Mouse (Mus musculus) heart, adult 2 months (tissue): ENCODE data around the gene Prrx2. TPM values are rescaled to one million over a fixed set of nuclear protein-coding genes. Genes with fewer than 3 reads are reported as not detected.
A peak's percentile ranks its signal among the peaks of the same experiment; 100 is the strongest.

Experiments
- DNase-seq, 2 experiments: peaks; one replicate each; pipeline ENCODE4 v3.0.0; 2021
- H3K27ac ChIP-seq: fragments of 200-600 bp; 2 replicates; pipeline ENCODE4 v1.8.1; 2022
- H3K27me3 ChIP-seq: fragments of 200-500 bp; 2 replicates; pipeline ENCODE4 v1.6.1; 2012; ENCODE audit warnings: mild to moderate bottlenecking, low read length, inconsistent platforms, mixed read lengths; ENCODE audit not compliant: control insufficient read depth, insufficient read depth
- H3K36me3 ChIP-seq: fragments of 200-500 bp; 2 replicates; pipeline ENCODE4 v1.6.1; 2012; ENCODE audit warnings: low read length, inconsistent platforms; ENCODE audit not compliant: control insufficient read depth, insufficient read depth
- H3K4me1 ChIP-seq: fragments of 200-500 bp; 2 replicates; pipeline ENCODE4 v1.6.1; 2011; ENCODE audit warnings: low read length; ENCODE audit not compliant: control insufficient read depth, insufficient read depth
- H3K4me3 ChIP-seq: fragments of 200-600 bp; 2 replicates; pipeline ENCODE4 v1.8.1; 2022
- H3K79me2 ChIP-seq: fragments of 200-500 bp; replicated peaks from 2 replicates; pipeline ENCODE4 v1.6.1; 2012; ENCODE audit warnings: mild to moderate bottlenecking, inconsistent platforms, low read length, moderate library complexity, mixed read lengths; ENCODE audit not compliant: control insufficient read depth, insufficient read depth
- H3K9ac ChIP-seq: fragments of 200-500 bp; 2 replicates; pipeline ENCODE4 v1.6.1; 2012; ENCODE audit warnings: low read depth, mild to moderate bottlenecking, control low read depth, inconsistent platforms, low read length, mixed read lengths
- CTCF ChIP-seq: fragments of 200-600 bp; IDR thresholded peaks from 2 replicates; pipeline ENCODE4 v1.8.1; 2022; ENCODE audit warnings: antibody characterized with exemption, mild to moderate bottlenecking, moderate library complexity
- EP300 ChIP-seq: fragments of 200-500 bp; IDR thresholded peaks from 2 replicates; pipeline ENCODE4 v1.6.1; 2011; ENCODE audit warnings: low read depth, low read length, control low read depth; ENCODE audit not compliant: insufficient read depth
- POLR2A ChIP-seq: fragments of 200-500 bp; IDR thresholded peaks from 2 replicates; pipeline ENCODE4 v1.6.1; 2011; ENCODE audit warnings: mild to moderate bottlenecking, low read depth, low read length, control low read depth; ENCODE audit not compliant: insufficient read depth
- WGBS: fragments of 180-500 bp; shearing (Covaris S2); methylation state at CpG from one replicate; pipeline ENCODE4 v1.1.7; 2018; 5-methylcytosine and 5-hydroxymethylcytosine counted together
- intact Hi-C: fragments of 180-260 bp; cut with DNase I; formaldehyde crosslinking; loops from one replicate; pipeline ENCODE4 v1.15.1; 2025
- polyA plus RNA-seq: library from polyadenylated mRNA; depleted of rRNA; stranded (reverse); fragments of >200 nt; gene quantifications from 2 replicates; pipeline ENCODE4 v1.2.3, GENCODE M21; 2012
- total RNA-seq, 2 experiments: library from RNA; stranded (reverse); gene quantifications; 2 replicates each; pipeline ENCODE4 v1.2.3; 2021

Prrx2 gene
- total and polyA plus RNA-seq, 3 experiments, result 0.75 to 1.6 (median 0.84) TPM

- no peak overlapping the region for H3K9ac ChIP-seq
- no peaks in the 10 kb centered on the region for H3K36me3 ChIP-seq
- H3K4me3 ChIP-seq, result no peak overlapping the region
- no peaks in the 10 kb centered on the region for H3K79me2 ChIP-seq
- DNase-seq, result no peak
- WGBS, result 88% methylated on average over 1 of the region's 1 CpGs
- H3K27ac ChIP-seq, result no peak overlapping the region
- TF ChIP-seq EP300 (no peak), CTCF (no peak), POLR2A (no peak)
- intact Hi-C loops, result no loop called here
- no peaks in the 10 kb centered on the region for H3K4me1 ChIP-seq
- no peaks in the 10 kb centered on the region for H3K27me3 ChIP-seq
These were observed 18.4 kb upstream of the Prrx2 start for GRCm38 (mm10) chr2:30816383-30816782.

GRCm38 (mm10) chr2:30819873-30820272, 14.9 kb upstream of the Prrx2 start:
- no peaks in the 10 kb centered on the region for H3K79me2 ChIP-seq
- intact Hi-C loops, result no loop called here
- no peak overlapping the region for H3K9ac ChIP-seq
- DNase-seq, result no peak
- H3K27me3 ChIP-seq, result no peaks in the 10 kb centered on the region
- H3K4me1 ChIP-seq, result no peaks in the 10 kb centered on the region
- H3K4me3 ChIP-seq, result no peak overlapping the region
- WGBS, result 86% methylated on average over 5 of the region's 5 CpGs
- H3K36me3 ChIP-seq, result no peaks in the 10 kb centered on the region
- no peak overlapping the region for H3K27ac ChIP-seq
- TF ChIP-seq CTCF (no peak), EP300 (no peak), POLR2A (no peak)

- DNase-seq, result no peak
- 94% methylated on average over 3 of the region's 3 CpGs for WGBS
- Histone ChIP-seq H3K27me3 (no peaks in the 10 kb centered on the region), H3K4me3 (no peak overlapping the region), H3K9ac (no peak overlapping the region), H3K79me2 (no peaks in the 10 kb centered on the region), H3K36me3 (no peaks in the 10 kb centered on the region), H3K27ac (no peak overlapping the region), H3K4me1 (no peaks in the 10 kb centered on the region)
- intact Hi-C loops, result no loop called here
- TF ChIP-seq EP300, result no peak
- TF ChIP-seq POLR2A, result no peak
- peak; percentile 58 for TF ChIP-seq CTCF
These were observed 13.7 kb upstream of the Prrx2 start for GRCm38 (mm10) chr2:30821073-30821472.

- Histone ChIP-seq H3K4me3 (no peak overlapping the region), H3K79me2 (no peaks in the 10 kb centered on the region; the same call in 1 of the 2 replicates), H3K27me3 (no peaks in the 10 kb centered on the region), H3K27ac (no peak overlapping the region), H3K4me1 (peaks cover 5% of the 10 kb centered on the region), H3K9ac (no peak overlapping the region), H3K36me3 (no peaks in the 10 kb centered on the region)
- 88% methylated on average over 8 of the region's 8 CpGs for WGBS
- TF ChIP-seq EP300 (no peak), CTCF (no peak), POLR2A (no peak)
- DNase-seq, result no peak
- intact Hi-C loops, result no loop called here
These were observed 12.3 kb upstream of the Prrx2 start for GRCm38 (mm10) chr2:30822460-30822859.

GRCm38 (mm10) chr2:30823385-30824153, 11.2 kb upstream of the Prrx2 start:
- 64% methylated on average over 13 of the region's 13 CpGs for WGBS

More at GRCm38 (mm10) chr2:30823385-30824153, 11.2 kb upstream of the Prrx2 start:
- TF ChIP-seq EP300, result no peak
- no peak for TF ChIP-seq POLR2A
- no peak for TF ChIP-seq CTCF
- H3K4me1 ChIP-seq, result peaks cover 5% of the 10 kb centered on the region
- intact Hi-C loops, result loop anchor here (2.0 kb wide), 1 partner anchor 15 kb away; no protein-coding TSS in a partner anchor
- H3K27ac ChIP-seq, result no peak overlapping the region
- no peaks in the 10 kb centered on the region for H3K36me3 ChIP-seq
- no peaks in the 10 kb centered on the region for H3K27me3 ChIP-seq
- no peak overlapping the region for H3K4me3 ChIP-seq
- no peaks in the 10 kb centered on the region; the same call in 1 of the 2 replicates for H3K79me2 ChIP-seq
- no peak overlapping the region for H3K9ac ChIP-seq
- peak; percentile 51 to 54 for DNase-seq
